Mouse (Mus musculus) spleen, embryonic (tissue): ENCODE data around the gene Hist1h3a.

Experiments
- CTCF ChIA-PET: fragments of 350-600 bp; sonication (Branson Sonifier 250); formaldehyde crosslinking; loops from one replicate; lab custom pipeline; 2022; lab: Charles Lee

The Hist1h3a gene

DNA sequence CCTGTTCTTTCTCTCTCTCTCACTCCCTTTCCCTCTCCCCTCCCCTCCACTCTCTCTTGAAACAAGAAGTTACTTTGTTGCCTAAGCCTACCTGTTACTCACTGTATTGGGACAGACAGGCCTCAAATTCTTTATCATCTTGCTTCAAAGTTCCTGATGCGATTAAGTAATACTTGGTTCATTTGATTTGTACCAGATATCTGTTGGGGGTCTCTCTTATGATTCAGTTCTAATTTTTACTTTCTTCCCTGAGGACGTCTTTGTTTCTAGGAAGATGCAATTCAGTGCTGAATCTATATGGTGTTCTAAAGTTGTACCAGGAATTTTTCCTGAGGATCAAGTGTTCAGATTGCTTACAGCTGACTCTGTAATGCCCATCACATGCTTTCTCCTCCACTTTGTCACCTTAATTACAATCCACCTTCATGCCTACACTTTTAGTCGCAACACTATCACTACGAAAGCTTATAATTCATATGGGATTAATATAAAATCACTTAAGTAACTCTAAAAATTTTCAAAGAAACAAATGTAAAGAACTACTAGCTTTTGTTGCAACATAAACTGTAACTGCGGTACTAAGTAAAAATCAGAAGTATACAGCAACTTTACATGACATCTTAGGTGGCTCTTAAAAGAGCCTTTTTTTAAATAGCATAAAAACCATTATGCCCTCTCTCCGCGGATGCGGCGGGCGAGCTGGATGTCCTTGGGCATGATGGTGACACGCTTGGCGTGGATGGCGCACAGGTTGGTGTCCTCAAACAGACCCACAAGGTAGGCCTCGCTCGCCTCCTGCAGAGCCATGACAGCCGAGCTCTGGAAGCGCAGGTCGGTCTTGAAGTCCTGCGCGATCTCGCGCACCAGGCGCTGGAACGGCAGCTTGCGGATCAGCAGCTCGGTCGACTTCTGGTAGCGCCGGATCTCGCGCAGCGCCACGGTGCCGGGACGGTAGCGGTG is 17.5 kb downstream of the Hist1h3a start:
- CTCF ChIA-PET: no interaction called here

DNA sequence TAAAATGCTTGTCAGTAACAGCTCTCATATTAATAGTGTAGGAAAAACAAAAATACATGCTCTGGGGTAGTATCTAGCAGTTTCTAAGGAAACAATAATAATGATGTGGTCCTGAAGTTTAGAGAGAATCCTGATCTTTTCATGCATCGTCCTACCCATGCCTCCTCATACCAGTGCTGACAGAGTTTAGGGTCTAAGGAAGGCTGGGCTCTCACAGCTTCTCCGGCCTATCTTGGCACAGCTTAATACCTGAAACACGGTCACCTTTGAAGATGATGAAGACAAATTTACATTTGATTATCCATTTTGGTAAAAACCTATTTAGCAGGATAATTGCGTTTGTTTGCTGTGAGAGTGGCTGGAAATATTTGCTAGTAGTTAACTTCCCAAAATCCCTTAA is 18.2 kb downstream of the Hist1h3a start:
- CTCF ChIA-PET: no interaction called here

DNA sequence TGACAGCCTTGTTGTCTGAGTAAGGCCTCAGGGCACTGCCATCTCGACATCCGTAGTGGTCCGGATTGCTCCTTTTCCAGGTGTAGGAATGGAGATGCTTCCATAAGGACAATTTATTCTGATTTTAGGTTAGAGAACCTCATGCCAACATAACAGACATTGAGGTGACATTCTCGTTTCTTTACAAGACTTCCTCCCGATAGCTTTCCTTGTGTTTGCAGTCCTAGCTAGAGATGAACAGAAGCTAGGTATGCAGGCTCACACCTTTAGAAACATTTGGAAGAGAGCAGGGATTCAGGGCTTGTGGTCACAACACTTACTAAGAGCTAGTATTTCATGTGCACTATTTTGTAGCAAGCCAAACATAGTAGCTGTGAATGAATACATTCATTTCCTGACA is 19.0 kb downstream of the Hist1h3a start:
- CTCF ChIA-PET: interaction anchor here (0.9 kb wide), 1 partner anchor 8 kb away, joined by 3 read pairs; the partner anchor contains the start of gene Hist1h2ab

DNA sequence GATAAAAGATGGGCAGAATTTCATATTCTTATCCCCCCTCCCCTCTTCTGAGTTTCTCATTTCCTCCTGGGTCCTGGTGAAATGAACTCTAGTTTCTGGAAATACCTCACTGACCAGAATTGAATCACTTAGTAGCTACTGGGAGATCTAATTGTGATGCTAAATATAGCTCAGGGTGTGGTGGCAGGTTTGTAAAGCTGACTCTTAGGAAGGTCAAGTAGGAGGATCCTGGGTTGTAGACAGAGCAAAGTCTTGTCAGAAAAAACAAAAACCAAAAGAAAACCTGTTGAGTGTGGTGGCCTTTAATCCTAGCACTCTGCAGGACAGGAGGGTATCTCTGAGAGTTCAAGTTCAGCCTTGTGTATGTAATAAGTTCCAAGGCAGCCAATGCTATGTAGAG is 20.2 kb downstream of the Hist1h3a start:
- CTCF ChIA-PET: no interaction called here

DNA sequence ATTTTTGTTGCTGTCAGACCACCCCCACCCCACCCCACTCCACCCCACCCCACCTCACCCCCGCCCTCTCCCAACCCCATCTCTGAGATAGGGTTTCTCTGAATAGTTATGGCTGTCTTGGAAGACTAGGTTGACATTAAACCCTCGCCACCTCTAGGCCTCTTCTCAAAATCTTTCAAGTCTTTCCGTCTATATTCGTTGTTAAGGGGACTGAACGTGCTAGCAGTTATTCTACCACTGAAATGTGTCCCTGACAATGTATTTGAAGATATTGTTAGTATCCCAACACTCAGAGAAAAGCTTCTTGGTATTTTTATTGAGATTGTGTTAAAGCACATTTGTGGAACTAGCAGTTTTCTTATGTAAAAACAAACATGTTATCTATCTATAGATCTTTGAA is 21.3 kb downstream of the Hist1h3a start:
- CTCF ChIA-PET: no interaction called here

DNA sequence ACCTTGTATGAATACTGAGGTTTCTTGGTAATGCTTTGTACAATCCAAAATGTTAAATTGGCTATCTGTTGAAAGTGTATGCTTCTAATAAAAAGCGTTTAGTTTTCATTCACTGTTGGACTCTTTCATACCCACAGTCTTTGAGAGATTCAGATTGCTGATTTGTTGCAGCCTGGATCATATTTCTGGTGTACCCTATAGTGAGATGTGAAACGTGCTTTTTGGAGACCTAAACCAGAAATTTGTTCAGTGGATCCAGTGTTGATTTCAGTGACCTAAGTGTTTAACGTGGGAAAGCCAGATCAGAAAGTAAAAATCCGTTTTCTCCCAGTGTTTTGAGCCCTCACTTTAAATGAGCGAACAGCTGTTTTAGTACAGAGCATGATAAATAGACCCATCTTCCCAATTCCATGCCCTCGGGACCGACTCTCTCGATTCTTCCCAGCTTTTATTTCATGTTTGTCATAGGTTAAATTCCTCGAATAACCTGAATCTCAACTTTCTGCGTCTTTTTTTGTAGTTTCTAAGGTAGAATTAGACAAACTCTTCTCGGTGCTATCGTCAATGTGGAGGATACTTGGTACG is 21.8 kb downstream of the Hist1h3a start:
- CTCF ChIA-PET: interaction anchor here (1.3 kb wide), 1 partner anchor 40 kb away, joined by 4 read pairs; no protein-coding TSS in a partner anchor

DNA sequence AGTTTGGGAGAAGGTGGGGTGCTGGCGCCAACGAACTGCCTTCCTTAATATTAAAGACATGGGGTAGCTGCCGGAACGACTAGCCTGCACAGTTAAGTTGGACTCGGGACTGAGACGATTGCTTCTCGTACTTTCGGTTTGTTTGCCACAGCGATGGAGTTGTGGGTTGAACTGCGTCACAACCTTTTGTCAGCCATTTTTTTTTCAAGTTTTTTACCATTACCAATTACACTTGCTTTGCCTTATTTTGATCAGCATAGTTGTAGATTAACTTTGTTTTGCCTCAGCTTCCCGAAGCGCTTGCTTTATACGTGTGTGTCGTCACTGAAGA is 22.3 kb downstream of the Hist1h3a start:
- CTCF ChIA-PET: interaction anchor here (1.3 kb wide), 1 partner anchor 40 kb away, joined by 4 read pairs; no protein-coding TSS in a partner anchor

DNA sequence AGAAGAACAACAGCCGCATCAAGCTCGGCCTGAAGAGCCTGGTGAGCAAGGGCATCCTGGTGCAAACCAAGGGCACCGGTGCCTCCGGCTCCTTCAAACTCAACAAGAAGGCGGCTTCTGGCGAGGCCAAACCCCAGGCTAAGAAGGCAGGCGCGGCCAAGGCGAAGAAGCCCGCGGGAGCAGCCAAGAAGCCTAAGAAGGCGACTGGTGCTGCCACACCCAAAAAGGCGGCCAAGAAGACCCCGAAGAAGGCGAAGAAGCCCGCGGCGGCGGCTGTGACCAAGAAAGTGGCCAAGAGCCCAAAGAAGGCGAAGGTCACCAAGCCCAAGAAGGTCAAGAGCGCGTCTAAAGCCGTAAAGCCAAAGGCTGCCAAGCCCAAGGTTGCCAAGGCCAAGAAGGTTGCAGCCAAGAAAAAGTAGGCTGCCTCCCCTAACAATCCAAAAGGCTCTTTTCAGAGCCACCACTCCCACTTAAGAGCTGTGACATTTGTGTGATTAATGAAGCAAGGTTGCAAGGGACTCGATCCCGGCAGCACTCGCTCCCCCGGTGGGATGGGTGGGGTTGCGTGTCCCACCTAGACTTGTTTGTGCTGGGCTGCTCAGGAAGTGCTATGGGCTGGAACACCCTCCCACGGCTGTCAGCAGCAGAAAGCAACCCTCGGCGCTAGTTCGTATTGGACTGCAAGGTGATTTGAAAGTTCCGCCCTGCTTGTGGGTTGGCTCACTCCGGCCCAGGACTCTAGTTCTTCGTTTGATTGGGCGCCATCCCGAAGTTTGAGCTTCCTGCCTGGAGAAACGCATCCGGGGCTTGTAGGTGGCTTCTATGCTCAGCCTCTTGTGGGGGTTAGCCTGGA is 22.9 kb downstream of the Hist1h3a start:
- CTCF ChIA-PET: interaction anchor here (1.3 kb wide), 1 partner anchor 39 kb away, joined by 4 read pairs; no protein-coding TSS in a partner anchor

DNA sequence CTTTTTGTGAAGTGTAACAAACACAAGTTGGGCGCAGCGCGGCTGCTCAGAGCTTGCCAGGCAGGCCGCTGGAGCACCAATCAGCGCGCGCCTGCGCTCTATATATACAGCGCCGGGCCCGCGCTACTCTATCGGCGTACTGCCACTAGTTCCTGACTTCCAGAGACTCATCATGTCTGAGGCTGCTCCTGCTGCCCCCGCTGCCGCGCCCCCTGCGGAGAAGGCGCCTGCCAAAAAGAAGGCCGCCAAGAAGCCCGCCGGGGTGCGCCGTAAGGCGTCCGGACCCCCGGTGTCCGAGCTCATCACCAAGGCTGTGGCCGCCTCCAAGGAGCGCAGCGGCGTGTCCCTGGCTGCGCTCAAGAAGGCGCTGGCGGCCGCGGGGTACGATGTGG is 23.5 kb downstream of the Hist1h3a start, which contains the start of gene Hist1h1c:
Gene Hist1h1c (plus strand): TSS at position 132 of the 392 bp plus-strand sequence.
- CTCF ChIA-PET: interaction anchor here (1.3 kb wide), 1 partner anchor 38 kb away, joined by 4 read pairs; no protein-coding TSS in a partner anchor

DNA sequence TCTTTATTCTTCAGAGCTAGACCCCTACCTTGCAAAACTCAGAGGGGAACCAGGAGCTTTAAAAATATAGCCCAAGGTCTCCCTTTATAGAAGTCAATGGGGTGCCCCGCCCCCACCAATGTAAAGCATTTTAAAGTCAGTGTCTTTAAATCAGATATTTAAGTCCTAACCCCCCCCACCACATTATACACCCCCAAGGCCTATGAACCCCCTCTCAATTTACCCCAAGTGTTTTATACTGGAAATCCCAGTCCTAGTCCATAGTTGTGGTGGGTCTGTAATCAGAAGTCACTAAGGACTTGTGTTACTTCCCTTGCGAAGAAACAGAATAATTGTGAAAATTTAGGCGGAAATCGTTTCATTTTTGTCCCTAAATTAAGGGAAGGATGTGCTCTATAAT is 24.1 kb downstream of the Hist1h3a start:
- CTCF ChIA-PET: interaction anchor here (0.6 to 1.0 kb wide), 3 partner anchors 45 to 1719 kb away, joined by 3 to 11 read pairs (median 4); no protein-coding TSS in a partner anchor

DNA sequence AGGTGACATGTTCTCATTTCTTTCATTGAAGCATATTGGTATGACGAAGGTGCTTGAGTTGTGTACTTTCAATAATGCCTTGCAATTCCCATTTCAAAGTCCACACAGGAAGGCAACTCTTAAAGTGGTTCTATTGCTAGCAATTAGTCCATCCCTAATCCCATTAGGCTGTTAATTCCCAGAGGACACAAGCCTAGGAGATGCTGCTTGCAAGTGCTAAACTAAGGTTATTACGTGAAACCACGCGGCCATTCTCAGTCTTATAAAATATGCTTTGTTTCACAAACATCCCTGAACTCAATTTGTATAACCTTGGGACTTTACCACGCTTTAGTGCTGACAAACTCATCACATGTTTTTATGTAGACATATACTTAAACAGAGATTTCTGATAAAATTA is 25.1 kb downstream of the Hist1h3a start:
- CTCF ChIA-PET: interaction anchor here (0.9 kb wide), 1 partner anchor 170 kb away, joined by 3 read pairs; no protein-coding TSS in a partner anchor

DNA sequence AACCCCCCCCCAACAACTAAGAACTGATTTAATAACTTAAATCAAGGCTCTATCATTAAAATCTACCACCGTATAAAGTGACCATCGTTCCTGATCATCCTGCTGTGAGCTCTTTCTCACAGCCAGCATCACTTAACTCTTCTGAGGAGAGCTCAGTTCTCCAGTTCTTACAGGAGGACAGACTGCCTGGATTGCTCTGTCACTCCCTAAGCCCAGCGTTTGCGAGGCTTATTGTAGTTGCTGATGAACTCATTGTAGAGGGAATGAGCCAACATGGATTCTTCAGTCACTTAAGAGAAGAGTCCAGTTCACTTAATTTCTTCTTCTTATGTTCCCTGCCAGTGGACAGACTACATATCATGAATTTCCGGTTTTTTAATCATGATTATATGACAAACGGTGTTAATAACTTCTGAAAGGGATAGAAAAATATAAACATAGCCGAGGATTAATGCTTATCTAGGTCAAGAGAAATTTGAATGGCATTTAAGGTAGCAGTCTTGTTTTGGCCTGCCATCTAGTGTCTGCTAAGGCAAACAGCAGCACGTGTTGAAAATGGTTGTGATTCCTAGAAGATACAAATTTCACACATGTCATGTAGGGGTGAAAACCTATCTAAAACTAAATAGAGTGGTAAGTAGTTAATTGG is 29.9 kb downstream of the Hist1h3a start:
- CTCF ChIA-PET: interaction anchor here (0.9 to 2.4 kb wide), 4 partner anchors 24 to 610 kb away, joined by 3 to 27 read pairs (median 5); no protein-coding TSS in a partner anchor

DNA sequence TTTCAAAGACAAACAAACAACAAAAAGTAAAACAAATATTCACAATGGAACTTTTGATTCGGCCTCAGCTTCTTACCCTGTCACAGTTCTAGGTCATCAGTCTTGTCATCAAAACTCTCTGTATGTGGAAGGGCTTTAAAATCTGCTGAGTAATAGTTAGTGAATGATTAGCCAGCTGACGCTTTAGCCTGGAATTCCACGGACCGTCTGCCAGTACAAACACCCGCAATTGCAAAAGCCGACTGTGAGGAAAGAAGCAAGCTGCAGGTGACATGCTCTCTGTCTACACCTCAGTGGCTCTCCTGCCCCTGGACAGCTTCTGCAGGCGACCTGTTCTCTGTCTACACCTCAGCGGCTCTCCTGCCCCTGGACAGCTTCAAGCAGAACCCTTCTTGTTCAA is 31.7 kb downstream of the Hist1h3a start:
- CTCF ChIA-PET: interaction anchor here (0.6 kb wide), 1 partner anchor 182 kb away, joined by 4 read pairs; no protein-coding TSS in a partner anchor

DNA sequence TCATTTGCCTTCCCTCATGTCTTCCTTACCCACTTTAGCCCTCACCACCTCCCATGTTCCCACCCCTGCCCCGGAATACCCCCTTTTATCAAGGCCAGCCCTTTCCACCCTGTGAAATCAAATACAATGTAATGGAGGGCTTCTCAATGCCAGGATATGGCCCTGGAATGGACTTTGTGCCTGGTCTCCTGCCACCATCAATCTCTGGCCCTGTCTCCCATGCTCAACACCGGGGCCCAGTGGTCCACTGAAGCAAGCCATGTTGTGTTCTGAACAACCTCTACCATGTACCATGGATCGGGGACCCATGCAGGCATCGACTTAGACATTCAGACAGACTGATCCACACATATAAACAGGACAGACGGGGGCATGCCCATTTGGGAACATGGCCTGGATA is 32.5 kb downstream of the Hist1h3a start:
- CTCF ChIA-PET: no interaction called here

DNA sequence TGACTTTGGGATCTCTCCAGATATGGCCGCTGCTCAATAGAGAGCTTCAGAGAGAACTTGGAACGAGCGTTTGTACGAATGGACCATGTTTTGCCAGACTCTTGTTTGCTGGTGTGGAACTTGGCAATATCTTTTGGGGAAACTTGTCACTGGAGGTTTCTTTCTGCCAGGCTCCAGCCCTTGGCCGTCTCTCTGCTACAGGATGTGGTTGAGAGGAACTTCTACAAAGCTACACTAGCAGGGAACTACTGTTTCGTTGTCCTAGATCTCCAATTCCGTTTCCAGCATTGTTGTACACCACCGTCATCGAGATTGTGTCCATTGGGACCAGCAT is 33.0 kb downstream of the Hist1h3a start:
- CTCF ChIA-PET: no interaction called here

DNA sequence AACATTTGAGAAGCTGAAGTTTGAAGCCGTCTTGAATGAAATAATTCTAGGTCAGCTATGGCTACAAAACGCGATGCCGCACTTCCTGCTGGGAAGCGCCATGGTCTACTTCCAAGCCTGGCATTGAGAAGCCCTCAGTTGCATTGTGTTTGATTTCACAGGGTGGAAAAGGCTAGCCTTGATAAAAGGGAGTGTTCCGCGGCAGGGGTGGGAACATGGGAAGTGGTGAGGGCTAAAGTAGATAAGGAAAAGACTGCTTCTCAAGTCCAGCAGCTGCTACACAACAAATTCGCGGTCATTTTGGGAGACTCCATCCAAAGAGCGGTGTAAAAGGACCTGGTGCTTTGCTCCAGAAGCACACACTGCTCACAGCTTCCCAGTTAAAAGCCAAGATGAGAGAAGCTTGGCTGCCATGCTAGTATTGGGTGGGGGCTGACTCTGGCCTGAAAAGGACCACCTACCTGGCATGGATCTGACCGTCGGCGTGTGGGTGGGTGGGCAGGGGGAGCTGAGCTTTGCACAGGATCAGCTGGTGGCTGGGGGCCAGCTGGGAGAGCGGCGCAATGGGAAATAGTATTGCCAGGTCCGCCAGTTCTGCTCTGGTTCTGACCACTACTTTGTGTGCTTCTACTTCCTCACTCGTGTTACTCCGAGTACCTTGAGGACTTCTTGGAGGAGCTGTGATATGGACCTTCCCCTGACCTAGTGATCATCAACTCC is 33.6 kb downstream of the Hist1h3a start:
- CTCF ChIA-PET: no interaction called here

DNA sequence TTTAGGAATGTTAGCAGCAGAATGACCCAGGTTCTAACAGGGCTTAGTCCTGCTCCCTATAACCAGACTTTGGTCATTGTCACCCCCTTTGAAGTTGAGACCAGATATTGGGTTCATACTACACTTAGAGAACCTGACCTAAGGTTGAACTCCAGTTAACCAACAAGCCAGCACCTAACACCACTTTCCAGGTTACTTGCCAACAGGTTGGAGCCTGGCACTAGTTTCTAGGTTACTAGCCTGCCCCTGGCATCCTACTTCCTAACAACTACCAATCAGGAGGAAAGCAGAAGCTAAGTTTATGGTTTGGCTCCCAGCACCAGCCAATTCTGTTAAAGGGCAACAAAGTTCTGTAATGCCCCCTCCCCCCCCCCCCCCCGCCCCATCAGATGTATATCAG is 37.0 kb downstream of the Hist1h3a start:
- CTCF ChIA-PET: no interaction called here

DNA sequence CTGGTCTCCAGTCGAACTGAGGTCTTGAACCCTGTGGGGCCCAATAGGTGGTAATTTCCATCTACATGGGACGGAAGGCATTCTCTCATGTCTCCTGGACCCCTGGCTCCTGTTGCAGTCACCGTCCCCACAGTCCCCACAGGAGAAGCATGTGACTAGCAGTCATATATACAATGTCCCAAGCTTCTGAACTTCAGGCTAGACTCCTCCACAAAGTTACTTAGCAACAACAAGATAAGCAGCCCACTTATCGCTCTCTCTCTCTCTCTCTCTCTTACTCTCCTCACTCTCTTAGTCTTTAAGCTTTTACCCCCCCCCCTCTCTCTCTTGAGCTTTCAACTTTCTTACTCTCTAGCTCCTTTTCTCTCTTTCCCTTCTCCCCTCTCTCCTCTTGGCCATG is 37.9 kb downstream of the Hist1h3a start:
- CTCF ChIA-PET: interaction anchor here (0.6 kb wide), 1 partner anchor 161 kb away, joined by 4 read pairs; no protein-coding TSS in a partner anchor

DNA sequence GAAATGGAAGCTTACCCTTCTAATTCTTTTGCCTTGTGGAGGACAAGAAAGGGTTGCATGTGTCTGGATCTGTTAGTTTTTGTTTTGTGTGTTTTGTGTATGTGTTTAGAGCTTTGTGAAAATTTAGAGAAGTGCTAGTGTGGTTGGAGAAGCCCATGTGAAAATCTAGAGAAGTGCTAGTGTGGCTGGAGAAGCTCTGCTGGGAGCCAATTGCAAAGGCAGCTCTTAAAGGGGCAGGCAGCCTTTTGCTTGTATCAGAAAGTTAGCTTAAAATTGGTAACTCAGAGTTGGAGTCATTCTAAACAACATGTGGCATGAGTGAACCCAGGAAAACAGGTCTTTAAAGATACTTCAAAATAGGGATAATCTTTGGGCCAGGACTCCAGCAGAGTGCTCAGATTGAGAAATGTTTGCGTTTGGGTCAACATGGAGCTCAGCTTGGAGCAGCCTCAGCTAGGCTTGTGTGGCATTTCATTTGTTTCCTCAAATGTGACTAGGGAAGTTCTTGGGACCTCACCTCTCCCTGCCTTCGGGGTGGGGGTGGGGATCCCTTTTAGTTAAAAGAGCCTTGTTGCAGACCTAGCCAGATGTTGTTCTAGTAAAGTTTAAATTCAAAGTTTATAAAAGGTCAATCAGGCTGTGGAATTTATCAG is 44.5 kb downstream of the Hist1h3a start:
- CTCF ChIA-PET: interaction anchor here (0.6 kb wide), 1 partner anchor 125 kb away, joined by 6 read pairs; no protein-coding TSS in a partner anchor
